Mouse (Mus musculus) kidney, adult 2 months (tissue): ENCODE measurements around the gene Dad1. TPM values are rescaled to one million over a fixed set of nuclear protein-coding genes. Genes with fewer than 3 reads are reported as not detected.
"Not testable (repeated sequence)": the region's sequence is repeated elsewhere in the genome, so short reads cannot be mapped to it uniquely, and the experiment has no call there.

ENCODE experiments used
- DNase-seq: peaks from one replicate; pipeline ENCODE4 v3.0.0; 2021
- H3K27ac ChIP-seq: fragments of 200-500 bp; 2 replicates; pipeline ENCODE4 v1.5.1; 2012; ENCODE audit warnings: low read depth, low read length, control low read depth, inconsistent platforms; ENCODE audit not compliant: insufficient read depth
- H3K27me3 ChIP-seq: fragments of 200-500 bp; replicated peaks from 2 replicates; pipeline ENCODE4 v1.6.1; 2012; ENCODE audit warnings: mild to moderate bottlenecking, moderate library complexity, low read length, inconsistent platforms; ENCODE audit not compliant: control insufficient read depth, insufficient read depth
- H3K36me3 ChIP-seq: fragments of 200-500 bp; 2 replicates; pipeline ENCODE4 v1.6.1; 2012; ENCODE audit warnings: mild to moderate bottlenecking, moderate library complexity, low read length, inconsistent platforms; ENCODE audit not compliant: control insufficient read depth, insufficient read depth
- H3K4me1 ChIP-seq: fragments of 200-500 bp; 2 replicates; pipeline ENCODE4 v1.6.1; 2011; ENCODE audit warnings: low read length; ENCODE audit not compliant: control insufficient read depth, insufficient read depth
- H3K4me3 ChIP-seq: fragments of 200-500 bp; 2 replicates; pipeline ENCODE4 v1.5.1; 2011; ENCODE audit warnings: mild to moderate bottlenecking, low read depth, low read length, control low read depth; ENCODE audit not compliant: insufficient read depth
- CTCF ChIP-seq: fragments of 200-500 bp; conservative IDR thresholded peaks from 2 replicates; pipeline ENCODE4 v1.5.1; 2011; ENCODE audit warnings: low read depth, mild to moderate bottlenecking, control low read depth, low read length, moderate library complexity, mixed read lengths; ENCODE audit not compliant: insufficient read depth, insufficient read length
- POLR2A ChIP-seq: fragments of 200-500 bp; IDR thresholded peaks from one replicate; pipeline ENCODE4 v1.6.1; 2011; ENCODE audit warnings: low read depth, low read length, control low read depth
- WGBS: fragments of 180-500 bp; shearing (Covaris S2); methylation state at CpG from one replicate; pipeline ENCODE4 v1.1.7; 2018; 5-methylcytosine and 5-hydroxymethylcytosine counted together
- polyA plus RNA-seq: library from polyadenylated mRNA; depleted of rRNA; stranded (reverse); fragments of >200 nt; gene quantifications from 2 replicates; pipeline ENCODE4 v1.2.3, GENCODE M21; 2012

Dad1 gene
- polyA plus RNA-seq, 1 experiment: 775 TPM

- no peak for DNase-seq
- no peaks in the 10 kb centered on the region for H3K27me3 ChIP-seq
- 88% methylated on average over 14 of the region's 14 CpGs for WGBS
- H3K36me3 ChIP-seq: no peaks in the 10 kb centered on the region
- no peak for TF ChIP-seq POLR2A
- TF ChIP-seq CTCF: no peak
- no peak overlapping the region for H3K27ac ChIP-seq
- no peak overlapping the region for H3K4me3 ChIP-seq
- peaks cover 7% of the 10 kb centered on the region for H3K4me1 ChIP-seq
Measured at GRCm38 (mm10) chr14:54230638-54231150, 23.2 kb downstream of the Dad1 start.

- not testable (repeated sequence) for H3K4me1 ChIP-seq, DNase-seq, H3K36me3 ChIP-seq, H3K27me3 ChIP-seq, H3K4me3 ChIP-seq, H3K27ac ChIP-seq
- 93% methylated on average over 3 of the region's 4 CpGs for WGBS
Measured at GRCm38 (mm10) chr14:54229849-54230248, 24.1 kb downstream of the Dad1 start.

DNA sequence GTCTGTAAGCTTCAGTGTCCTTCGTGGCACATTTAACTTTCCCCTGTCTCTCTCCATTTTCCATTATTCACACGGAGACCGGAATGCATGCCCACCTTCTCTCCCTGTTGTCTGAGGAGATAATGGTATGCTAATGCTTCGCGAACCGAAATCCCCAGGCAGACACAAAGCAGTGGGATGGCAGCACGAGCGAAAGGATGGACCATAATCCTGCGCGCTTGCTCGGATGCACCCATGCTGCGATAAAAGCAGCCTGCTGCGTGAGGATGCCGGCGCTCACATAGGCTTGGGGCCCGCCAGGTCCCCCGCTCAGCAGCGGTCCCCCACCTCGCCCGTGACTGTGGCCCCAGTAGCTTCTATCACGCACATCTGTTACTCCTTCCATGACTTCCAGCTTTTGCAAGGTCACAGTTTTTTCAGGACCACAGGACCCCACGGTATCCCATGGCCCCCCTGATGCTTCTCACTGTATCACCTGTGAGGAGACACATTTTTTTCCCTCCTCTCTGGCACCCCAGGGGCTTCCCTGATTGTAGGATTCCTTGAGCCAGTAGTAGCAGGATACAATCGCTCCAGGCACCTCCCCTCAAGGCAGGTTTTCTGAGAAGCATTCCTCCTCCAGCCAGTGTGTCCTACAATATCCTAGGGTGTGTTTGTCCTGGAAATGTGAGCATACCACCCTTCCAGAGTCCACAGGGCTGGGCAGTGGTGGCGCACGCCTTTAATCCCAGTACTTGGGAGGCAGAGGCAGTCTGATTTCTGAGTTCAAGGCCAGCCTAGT, 24.8 kb downstream of the Dad1 start:
- TF ChIP-seq CTCF (no peak), POLR2A (no peak)
- no peaks in the 10 kb centered on the region for H3K36me3 ChIP-seq
- no peak overlapping the region for H3K4me3 ChIP-seq
- H3K4me1 ChIP-seq: peaks cover 7% of the 10 kb centered on the region
- DNase-seq: no peak
- no peaks in the 10 kb centered on the region for H3K27me3 ChIP-seq
- 58% methylated on average over 25 of the region's 25 CpGs for WGBS
- no peak overlapping the region for H3K27ac ChIP-seq

- 48% methylated on average over 7 of the region's 7 CpGs for WGBS
- no peak for DNase-seq
- no peak overlapping the region for H3K4me3 ChIP-seq
- no peaks in the 10 kb centered on the region for H3K27me3 ChIP-seq
- H3K36me3 ChIP-seq: no peaks in the 10 kb centered on the region
- H3K27ac ChIP-seq: no peak overlapping the region
- peaks cover 6% of the 10 kb centered on the region for H3K4me1 ChIP-seq
- no peak for TF ChIP-seq CTCF
- no peak for TF ChIP-seq POLR2A
Measured at GRCm38 (mm10) chr14:54228501-54228900, 25.4 kb downstream of the Dad1 start.

DNA sequence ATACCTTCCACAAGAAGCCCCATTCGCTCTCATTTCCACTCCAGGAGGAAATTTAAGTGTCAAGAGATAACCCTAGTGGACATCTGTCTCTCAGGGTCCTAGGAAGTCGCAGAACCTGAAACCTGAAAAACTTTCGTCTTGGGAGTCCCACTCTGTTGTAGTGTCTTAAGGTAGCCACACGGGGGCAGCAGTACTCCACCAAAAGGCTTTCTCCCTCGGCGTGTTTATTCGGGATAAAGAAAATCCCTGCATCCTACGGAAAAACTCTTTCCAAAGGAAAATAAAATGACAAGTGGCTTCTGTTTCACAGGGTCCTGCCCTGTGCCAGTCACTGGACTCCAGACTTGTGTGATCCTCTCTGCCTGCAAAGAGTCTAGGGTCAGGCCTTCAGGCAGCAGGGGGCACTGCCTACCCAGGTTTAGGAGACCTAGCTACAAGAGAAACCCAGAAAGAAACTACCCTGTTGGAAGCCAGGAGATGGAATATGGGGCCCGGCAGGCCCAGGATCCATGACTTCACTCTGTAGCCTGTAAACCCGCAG, 25.9 kb downstream of the Dad1 start:
- Histone ChIP-seq H3K4me1 (peaks cover under 1% of the 10 kb centered on the region; the same call in 1 of the 2 replicates), H3K4me3 (peak overlapping the region; percentile 36), H3K27ac (no peak overlapping the region), H3K36me3 (no peaks in the 10 kb centered on the region), H3K27me3 (no peaks in the 10 kb centered on the region)
- no peak for TF ChIP-seq POLR2A
- TF ChIP-seq CTCF: peak; percentile 39; the same call in 1 of the 2 replicates
- DNase-seq: peak; percentile 71
- WGBS: under 1% methylated on average over 10 of the region's 10 CpGs

DNA sequence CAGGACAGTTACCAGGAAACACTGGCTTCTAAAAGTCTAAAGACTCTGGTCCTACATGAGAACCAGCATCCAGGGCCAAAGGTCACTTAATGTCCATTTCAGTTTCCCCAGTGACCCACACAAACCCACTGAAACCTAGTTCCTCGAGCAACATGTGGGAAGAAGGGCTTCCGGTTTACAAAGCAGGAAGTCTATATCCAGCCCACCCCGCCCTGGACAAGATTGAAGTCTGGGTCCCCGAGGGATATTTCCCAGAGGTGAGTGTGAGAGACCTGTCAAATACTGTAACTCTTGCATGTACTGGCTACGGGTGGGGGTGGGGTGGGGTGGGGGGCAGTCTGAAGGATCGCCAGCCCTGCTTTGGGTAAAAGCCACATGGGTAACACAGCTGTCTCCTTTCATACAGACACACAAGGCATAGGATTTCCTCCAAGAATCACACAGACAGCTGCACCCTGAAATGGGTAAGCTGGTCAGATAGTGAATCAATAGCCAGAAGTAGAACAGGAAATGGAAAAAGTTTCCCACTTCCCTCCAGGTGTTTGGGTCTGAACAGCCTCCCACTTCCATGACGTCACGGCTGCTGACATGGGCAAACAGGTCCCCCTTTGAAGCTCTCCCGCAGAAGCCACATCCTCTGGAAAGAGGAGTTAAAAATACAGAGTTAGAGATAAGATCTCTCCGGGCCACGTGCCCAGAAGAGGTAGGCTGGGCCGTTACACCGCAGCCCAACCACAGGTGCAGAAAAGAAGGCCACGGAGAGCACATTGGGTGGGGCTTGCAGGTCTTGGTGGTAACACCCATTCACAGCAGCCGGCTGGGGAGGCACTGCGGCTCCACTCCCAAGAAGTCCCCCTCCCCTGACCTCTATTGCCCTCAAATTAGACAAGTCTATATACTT, 26.7 kb downstream of the Dad1 start:
- DNase-seq: peak; percentile 71
- Histone ChIP-seq H3K27me3 (no peaks in the 10 kb centered on the region), H3K4me3 (peak overlapping the region; percentile 23), H3K4me1 (no peaks in the 10 kb centered on the region; the same call in 1 of the 2 replicates), H3K36me3 (no peaks in the 10 kb centered on the region), H3K27ac (no peak overlapping the region)
- TF ChIP-seq POLR2A (no peak), CTCF (no peak)
- 15% methylated on average over 16 of the region's 16 CpGs for WGBS
